Mouse (Mus musculus) brain, embryonic 14.5 days (tissue): ENCODE measurements at regions not wholly inside any gene's neighbourhood (a gene's known extent, or its start where the extent isn't known, plus 50 kb on each side); places are given as distances from the start of the nearest gene placed in this dataset.

Experiments used
- CTCF ChIP-seq: fragments of 200-500 bp; IDR thresholded peaks from 2 replicates; pipeline ENCODE4 v1.5.1; 2012; ENCODE audit warnings: inconsistent platforms, mild to moderate bottlenecking, moderate library complexity, borderline replicate concordance; ENCODE audit not compliant: insufficient read depth, insufficient read length; ENCODE audit errors: extremely low read depth
- POLR2A ChIP-seq: fragments of 200-500 bp; IDR thresholded peaks from 2 replicates; pipeline ENCODE4 v1.6.1; 2012; ENCODE audit warnings: mild to moderate bottlenecking, inconsistent platforms, borderline replicate concordance; ENCODE audit not compliant: poor library complexity, insufficient read depth, insufficient read length, severe bottlenecking; ENCODE audit errors: extremely low read depth

DNA sequence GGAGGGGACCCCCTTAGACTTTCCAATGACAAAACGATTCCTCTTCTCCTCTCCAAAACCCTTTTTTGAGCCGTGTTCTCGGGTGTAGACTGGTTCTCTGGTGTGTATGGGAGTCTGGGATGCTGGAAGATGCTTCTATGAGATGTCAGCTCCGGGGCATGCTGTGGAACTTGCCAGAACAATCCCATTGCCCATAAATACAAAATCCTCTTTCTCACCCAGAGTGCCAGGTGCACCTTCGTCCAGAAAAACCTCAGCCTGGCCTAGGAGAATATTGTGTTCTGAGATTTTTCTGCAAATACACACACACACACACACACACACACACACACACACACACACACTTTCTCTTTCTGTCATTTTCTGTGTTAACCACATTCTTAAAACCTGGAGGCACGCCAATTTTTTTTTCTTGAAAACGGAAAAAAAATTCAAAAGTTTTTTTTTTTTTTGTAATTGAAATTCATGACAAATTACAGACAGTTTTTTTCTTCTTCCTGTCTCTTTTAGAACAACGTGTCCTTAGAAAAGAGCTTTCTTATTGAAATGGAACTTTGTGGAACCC, 465.5 kb downstream of the Vrk1 start:
- TF ChIP-seq CTCF: no peak
- no peak for TF ChIP-seq POLR2A
